Mouse (Mus musculus) neural tube, embryonic 14.5 days (tissue): ENCODE measurements at regions not wholly inside any gene's neighbourhood (a gene's known extent, or its start where the extent isn't known, plus 50 kb on each side); places are given as distances from the start of the nearest gene placed in this dataset.

Experiments
- ATAC-seq: fragments of 200-750 bp; cut with Nextera tagmentation; 2 replicates; pipeline ENCODE4 v1.8.0; 2017; ENCODE audit warnings: low read depth, mild to moderate bottlenecking, moderate TSS enrichment, moderate library complexity
- H3K27ac ChIP-seq: fragments of 300-500 bp; sonication (generic); 2 replicates; pipeline ENCODE4 v1.5.1; 2014; ENCODE audit warnings: low read depth, mild to moderate bottlenecking, control low read depth, low read length, moderate library complexity, mixed read lengths
- H3K27me3 ChIP-seq: fragments of 300-500 bp; sonication (generic); 2 replicates; pipeline ENCODE4 v1.6.1; 2014; ENCODE audit warnings: low read length; ENCODE audit not compliant: control insufficient read depth, insufficient read depth
- H3K36me3 ChIP-seq: fragments of 300-500 bp; sonication (generic); 2 replicates; pipeline ENCODE4 v1.6.1; 2014; ENCODE audit warnings: low read length, mixed read lengths; ENCODE audit not compliant: control insufficient read depth, insufficient read depth
- H3K4me1 ChIP-seq: fragments of 300-500 bp; sonication (generic); 2 replicates; pipeline ENCODE4 v1.6.1; 2014; ENCODE audit warnings: low read length; ENCODE audit not compliant: control insufficient read depth, insufficient read depth
- H3K4me2 ChIP-seq: fragments of 300-500 bp; sonication (generic); 2 replicates; pipeline ENCODE4 v1.6.1; 2014; ENCODE audit warnings: mild to moderate bottlenecking, low read depth, low read length, control low read depth
- H3K4me3 ChIP-seq: fragments of 300-500 bp; sonication (generic); 2 replicates; pipeline ENCODE4 v1.5.1; 2014; ENCODE audit warnings: low read depth, low read length, control low read depth, mixed read lengths
- H3K9ac ChIP-seq: fragments of 300-500 bp; sonication (generic); replicated peaks from 2 replicates; pipeline ENCODE4 v1.6.1; 2014; ENCODE audit warnings: low read depth, mild to moderate bottlenecking, control low read depth, low read length, mixed read lengths
- H3K9me3 ChIP-seq: fragments of 300-500 bp; sonication (generic); 2 replicates; pipeline ENCODE4 v1.6.1; 2016; ENCODE audit warnings: low read length; ENCODE audit not compliant: control insufficient read depth
- WGBS: fragments of 180-500 bp; shearing (Covaris S2); extraction: QIAGEN DNeasy Blood & Tissue Kit; methylation state at CpG from one replicate; pipeline ENCODE4 v1.1.7; 2014; 5-methylcytosine and 5-hydroxymethylcytosine counted together

GRCm38 (mm10) chr6:140308641-140309040 is 115.2 kb upstream of the Plekha5 start:
- 94% methylated on average over 11 of the region's 11 CpGs for WGBS
- no peaks in the 10 kb centered on the region for H3K4me1 ChIP-seq
- no peak overlapping the region for H3K4me3 ChIP-seq
- H3K9ac ChIP-seq, result no peak overlapping the region
- no peak overlapping the region for H3K4me2 ChIP-seq
- no peaks in the 10 kb centered on the region for H3K9me3 ChIP-seq
- H3K36me3 ChIP-seq, result no peaks in the 10 kb centered on the region
- H3K27ac ChIP-seq, result no peak overlapping the region
- ATAC-seq, result no peak
- no peaks in the 10 kb centered on the region for H3K27me3 ChIP-seq

DNA sequence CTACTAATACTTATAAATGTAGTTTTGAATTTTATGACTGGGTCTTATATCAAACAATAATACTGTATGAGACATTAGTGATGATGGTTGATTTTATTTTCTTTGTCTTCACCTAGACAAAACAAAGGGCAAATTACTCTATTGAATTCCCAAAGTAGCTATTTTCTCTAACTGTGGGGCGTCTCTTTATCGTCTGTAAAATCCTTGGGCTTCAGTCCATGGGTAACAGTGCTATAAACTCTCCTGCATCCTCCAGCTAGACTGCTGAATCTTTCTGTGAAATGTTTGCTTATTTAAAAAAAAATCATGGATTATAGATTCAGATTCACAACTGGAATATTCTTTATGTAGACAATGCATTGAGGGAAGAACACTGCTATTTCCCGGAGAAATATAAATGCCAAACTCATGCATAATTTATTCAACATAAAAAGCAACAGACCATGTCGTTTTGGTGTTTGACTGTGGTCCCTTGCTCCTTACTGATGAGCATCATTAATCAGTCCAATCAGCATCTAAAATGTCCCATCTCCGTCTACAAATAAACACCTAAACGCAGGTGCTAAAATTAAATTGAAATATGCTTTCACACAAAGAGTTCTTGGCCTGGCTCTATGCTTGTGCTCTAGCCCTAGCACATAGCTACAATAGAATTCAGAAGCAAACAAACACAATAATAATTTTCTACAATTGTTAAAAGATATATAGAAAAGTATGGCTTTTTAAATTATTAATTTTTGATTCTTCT is 116.9 kb upstream of the Plekha5 start:
- ATAC-seq, result peak; percentile 39; the same call in 1 of the 2 replicates
- no peak overlapping the region for H3K9ac ChIP-seq

GRCm38 (mm10) chr6:140304105-140304504 is 119.7 kb upstream of the Plekha5 start:
- 83% methylated on average over 5 of the region's 5 CpGs for WGBS
- 0 out of 2 replicates have a peak, but pooled peaks cover 2% of the 10 kb centered on the region for H3K4me1 ChIP-seq
- no peaks in the 10 kb centered on the region for H3K9me3 ChIP-seq
- no peak overlapping the region for H3K9ac ChIP-seq
- H3K27ac ChIP-seq, result no peak overlapping the region
- H3K27me3 ChIP-seq, result no peaks in the 10 kb centered on the region
- no peak overlapping the region for H3K4me3 ChIP-seq
- H3K36me3 ChIP-seq, result no peaks in the 10 kb centered on the region
- H3K4me2 ChIP-seq, result no peak overlapping the region
- ATAC-seq, result no peak

More for the DNA sequence above, 116.9 kb upstream of the Plekha5 start:
- no peaks in the 10 kb centered on the region for H3K4me1 ChIP-seq
- H3K4me3 ChIP-seq, result no peak overlapping the region
- H3K4me2 ChIP-seq, result no peak overlapping the region
- WGBS, result 30% methylated on average over 6 of the region's 6 CpGs
- no peaks in the 10 kb centered on the region for H3K9me3 ChIP-seq
- no peaks in the 10 kb centered on the region for H3K27me3 ChIP-seq
- peak overlapping the region; percentile 46; the same call in 1 of the 2 replicates for H3K27ac ChIP-seq
- H3K36me3 ChIP-seq, result no peaks in the 10 kb centered on the region

GRCm38 (mm10) chr6:140300470-140301145 is 123.2 kb upstream of the Plekha5 start:
- Histone ChIP-seq H3K9ac (no peak overlapping the region), H3K36me3 (no peaks in the 10 kb centered on the region), H3K4me1 (0 out of 2 replicates have a peak, but pooled peaks cover 5% of the 10 kb centered on the region), H3K27me3 (no peaks in the 10 kb centered on the region), H3K9me3 (no peaks in the 10 kb centered on the region), H3K27ac (no peak overlapping the region), H3K4me2 (no peak overlapping the region), H3K4me3 (no peak overlapping the region)
- 24% methylated on average over 7 of the region's 7 CpGs for WGBS
- ATAC-seq, result peak; percentile 64; the same call in 1 of the 2 replicates

DNA sequence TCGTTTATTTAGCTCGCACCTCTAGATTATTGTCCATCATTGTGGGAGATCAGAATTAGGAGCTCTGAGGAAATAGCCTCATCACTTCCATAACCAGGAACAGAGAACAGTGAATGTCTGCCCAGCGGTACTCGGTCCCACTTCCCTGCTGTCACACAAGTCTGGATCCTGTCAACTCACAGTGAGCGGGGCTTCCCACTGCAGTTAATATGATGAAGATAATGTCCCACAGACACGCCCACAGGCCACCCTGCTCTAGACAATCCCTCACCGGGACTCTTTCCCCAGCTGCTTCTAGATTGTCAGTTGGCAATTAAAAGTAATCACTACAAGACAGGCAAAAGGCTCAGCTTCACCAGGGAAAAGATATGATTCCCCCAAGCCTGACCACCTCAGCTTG is 124.2 kb upstream of the Plekha5 start:
- peak; percentile 12; the same call in 1 of the 2 replicates for ATAC-seq
- H3K9ac ChIP-seq, result no peak overlapping the region
- no peak overlapping the region for H3K27ac ChIP-seq
- H3K4me1 ChIP-seq, result 0 out of 2 replicates have a peak, but pooled peaks cover 5% of the 10 kb centered on the region
- no peaks in the 10 kb centered on the region for H3K36me3 ChIP-seq
- H3K9me3 ChIP-seq, result no peaks in the 10 kb centered on the region
- H3K4me2 ChIP-seq, result no peak overlapping the region
- H3K27me3 ChIP-seq, result no peaks in the 10 kb centered on the region
- WGBS, result 40% methylated on average over 7 of the region's 7 CpGs
- no peak overlapping the region for H3K4me3 ChIP-seq

DNA sequence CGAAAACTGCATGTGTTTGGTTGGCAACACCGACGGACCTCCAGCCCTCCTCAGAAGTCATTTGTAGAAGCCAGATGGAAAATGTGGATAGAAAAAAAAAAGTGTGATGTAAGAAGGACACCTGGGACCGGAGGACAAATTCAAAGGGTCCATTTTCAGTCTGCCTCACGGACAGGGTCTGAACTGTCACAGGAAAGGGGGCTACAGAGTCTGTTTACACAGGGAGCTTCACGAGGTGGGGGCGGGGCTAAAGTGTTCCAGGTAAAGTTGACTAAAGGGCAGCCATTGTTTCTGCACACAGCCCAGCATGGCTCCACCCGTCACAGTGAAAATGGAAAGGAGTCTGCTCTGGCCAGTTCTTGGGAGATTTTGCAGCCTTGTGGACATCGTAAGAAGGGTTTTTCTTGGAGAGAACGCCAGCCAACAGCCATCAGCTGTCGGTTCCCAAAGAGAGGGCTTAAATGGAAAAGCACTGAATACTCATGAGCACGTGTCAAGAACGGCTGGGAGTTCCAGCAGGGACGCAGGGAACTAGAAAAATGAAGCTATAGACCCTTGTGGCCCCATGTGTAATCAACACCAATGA is 125.8 kb upstream of the Plekha5 start:
- 0 out of 2 replicates have a peak, but pooled peaks cover 5% of the 10 kb centered on the region for H3K4me1 ChIP-seq
- H3K36me3 ChIP-seq, result no peaks in the 10 kb centered on the region
- H3K9ac ChIP-seq, result no peak overlapping the region
- H3K4me3 ChIP-seq, result no peak overlapping the region
- no peaks in the 10 kb centered on the region for H3K27me3 ChIP-seq
- H3K4me2 ChIP-seq, result no peak overlapping the region
- ATAC-seq, result no peak; the same call in 1 of the 2 replicates
- H3K27ac ChIP-seq, result no peak overlapping the region
- no peaks in the 10 kb centered on the region for H3K9me3 ChIP-seq
- WGBS, result 56% methylated on average over 14 of the region's 14 CpGs

GRCm38 (mm10) chr6:140297561-140297960 is 126.3 kb upstream of the Plekha5 start:
- no peak overlapping the region for H3K27ac ChIP-seq
- H3K9ac ChIP-seq, result no peak overlapping the region
- ATAC-seq, result peak; percentile 54
- no peaks in the 10 kb centered on the region for H3K36me3 ChIP-seq
- H3K27me3 ChIP-seq, result no peaks in the 10 kb centered on the region
- no peak overlapping the region for H3K4me2 ChIP-seq
- WGBS, result 42% methylated on average over 6 of the region's 6 CpGs
- no peak overlapping the region for H3K4me3 ChIP-seq
- H3K4me1 ChIP-seq, result 0 out of 2 replicates have a peak, but pooled peaks cover 5% of the 10 kb centered on the region
- H3K9me3 ChIP-seq, result no peaks in the 10 kb centered on the region

DNA sequence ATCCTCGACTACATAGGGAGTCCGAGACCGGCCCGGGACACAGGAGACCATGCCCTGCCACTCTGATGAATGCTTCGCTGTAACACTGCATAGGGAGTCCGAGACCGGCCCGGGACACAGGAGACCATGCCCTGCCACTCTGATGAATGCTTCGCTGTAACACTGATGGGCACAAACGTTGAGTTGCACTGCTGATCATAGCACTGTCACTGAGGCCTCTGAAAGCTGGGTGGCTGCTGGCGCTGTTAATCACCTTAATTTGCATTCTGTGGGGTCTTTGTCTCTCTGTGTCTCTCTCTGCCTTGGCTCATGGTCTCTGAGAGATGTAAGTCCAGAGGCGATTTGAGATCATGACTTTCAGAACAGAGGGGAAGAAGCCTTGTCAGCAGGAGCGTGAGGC is 133.7 kb upstream of the Plekha5 start:
- Histone ChIP-seq H3K36me3 (no peaks in the 10 kb centered on the region), H3K4me2 (no peak overlapping the region), H3K9ac (no peak overlapping the region), H3K4me3 (no peak overlapping the region), H3K4me1 (no peaks in the 10 kb centered on the region), H3K9me3 (no peaks in the 10 kb centered on the region), H3K27me3 (no peaks in the 10 kb centered on the region), H3K27ac (no peak overlapping the region)
- WGBS, result 60% methylated on average over 12 of the region's 13 CpGs
- no peak for ATAC-seq

GRCm38 (mm10) chr6:140288799-140289198 is 135.1 kb upstream of the Plekha5 start:
- 52% methylated on average over 8 of the region's 8 CpGs for WGBS
- H3K9ac ChIP-seq, result no peak overlapping the region
- H3K27me3 ChIP-seq, result no peaks in the 10 kb centered on the region
- H3K4me1 ChIP-seq, result no peaks in the 10 kb centered on the region
- no peak overlapping the region for H3K4me3 ChIP-seq
- no peaks in the 10 kb centered on the region for H3K36me3 ChIP-seq
- H3K9me3 ChIP-seq, result no peaks in the 10 kb centered on the region
- no peak overlapping the region for H3K27ac ChIP-seq
- ATAC-seq, result no peak
- no peak overlapping the region for H3K4me2 ChIP-seq
